Mouse (Mus musculus) ES-Bruce4 (cell line): ENCODE measurements around the gene Pmpcb. TPM values are rescaled to one million over a fixed set of nuclear protein-coding genes. Genes with fewer than 3 reads are reported as not detected.
A peak's percentile ranks its signal among the peaks of the same experiment; 100 is the strongest.
"Not testable (repeated sequence)": the region's sequence is repeated elsewhere in the genome, so short reads cannot be mapped to it uniquely, and the experiment has no call there.

ENCODE experiments used
- H3K27ac ChIP-seq: 2 replicates; pipeline ENCODE4 v1.5.1; 2012; ENCODE audit warnings: low read length, inconsistent platforms; ENCODE audit not compliant: insufficient read depth
- H3K27me3 ChIP-seq: 2 replicates; pipeline ENCODE4 v1.6.1; 2012; ENCODE audit warnings: mild to moderate bottlenecking, low read length, inconsistent platforms; ENCODE audit not compliant: control insufficient read depth, poor library complexity, insufficient read depth, severe bottlenecking
- H3K36me3 ChIP-seq: 2 replicates; pipeline ENCODE4 v1.6.1; 2012; ENCODE audit warnings: inconsistent platforms, mild to moderate bottlenecking, low read length, moderate library complexity; ENCODE audit not compliant: control insufficient read depth, poor library complexity, insufficient read depth, severe bottlenecking
- H3K4me1 ChIP-seq: one replicate; pipeline ENCODE4 v1.8.1; 2011; ENCODE audit warnings: low read length; ENCODE audit not compliant: control insufficient read depth, insufficient read depth
- H3K4me3 ChIP-seq: 2 replicates; pipeline ENCODE4 v1.5.1; 2011; ENCODE audit warnings: low read depth, mild to moderate bottlenecking, low read length
- H3K9ac ChIP-seq: 2 replicates; pipeline ENCODE4 v1.6.1; 2012; ENCODE audit warnings: low read depth, mild to moderate bottlenecking, inconsistent platforms; ENCODE audit not compliant: poor library complexity, severe bottlenecking
- H3K9me3 ChIP-seq: replicated peaks from 2 replicates; pipeline ENCODE4 v1.6.1; 2012; ENCODE audit warnings: mild to moderate bottlenecking, low read length, inconsistent platforms; ENCODE audit not compliant: control insufficient read depth, poor library complexity, insufficient read depth, severe bottlenecking
- CTCF ChIP-seq: IDR thresholded peaks from one replicate; pipeline ENCODE4 v1.8.1; 2011; ENCODE audit warnings: low read depth, low read length
- EP300 ChIP-seq: IDR thresholded peaks from 2 replicates; pipeline ENCODE4 v1.6.1; 2011; ENCODE audit warnings: low read depth, low read length; ENCODE audit not compliant: insufficient read depth
- POLR2A ChIP-seq: IDR thresholded peaks from one replicate; pipeline ENCODE4 v1.8.1; 2011; ENCODE audit warnings: low read length; ENCODE audit not compliant: insufficient read depth
- polyA plus RNA-seq: library from polyadenylated mRNA; stranded (reverse); fragments of >200 nt; gene quantifications from 2 replicates; pipeline ENCODE4 v1.2.4, GENCODE M21; 2011; ENCODE audit warnings: low read depth; ENCODE audit not compliant: missing spikeins, insufficient read depth, insufficient read length

Pmpcb gene
- 107 and 111 TPM in 2 replicates for polyA plus RNA-seq

- Histone ChIP-seq H3K9me3 (no peaks in the 10 kb centered on the region), H3K4me1 (peaks cover 2% of the 10 kb centered on the region), H3K36me3 (peaks cover 11% of the 10 kb centered on the region), H3K27me3 (no peaks in the 10 kb centered on the region), H3K27ac (peak within 1 kb of the TSS; percentile 81), H3K9ac (peak within 1 kb of the TSS; percentile 94), H3K4me3 (peak within 1 kb of the TSS; percentile 95)
- TF ChIP-seq POLR2A (no peak), CTCF (peak; percentile 88), EP300 (0 out of 2 replicates have a peak, but pooled peaks have one; percentile 4)
Observed at GRCm38 (mm10) chr5:21736956-21737585, at the start of gene Pmpcb. TSS of gene Pmpcb (plus strand) at chr5:21737141.

- Histone ChIP-seq H3K27ac (no peak overlapping the region), H3K27me3 (no peaks in the 10 kb centered on the region), H3K36me3 (no peaks in the 10 kb centered on the region), H3K4me1 (no peaks in the 10 kb centered on the region), H3K4me3 (no peak overlapping the region), H3K9me3 (no peaks in the 10 kb centered on the region), H3K9ac (no peak overlapping the region)
- TF ChIP-seq CTCF = no peak
- no peak for TF ChIP-seq POLR2A
- TF ChIP-seq EP300 = no peak
Observed at GRCm38 (mm10) chr5:21692230-21692629, 44.7 kb upstream of the Pmpcb start.

GRCm38 (mm10) chr5:21693372-21693870 is 43.5 kb upstream of the Pmpcb start:
- Histone ChIP-seq H3K36me3 (no peaks in the 10 kb centered on the region), H3K27ac (no peak overlapping the region), H3K9ac (no peak overlapping the region), H3K4me3 (no peak overlapping the region), H3K27me3 (no peaks in the 10 kb centered on the region), H3K9me3 (no peaks in the 10 kb centered on the region), H3K4me1 (no peaks in the 10 kb centered on the region)
- TF ChIP-seq EP300 = no peak
- no peak for TF ChIP-seq CTCF
- no peak for TF ChIP-seq POLR2A

GRCm38 (mm10) chr5:21694854-21695490 is 42.0 kb upstream of the Pmpcb start:
- Histone ChIP-seq H3K9me3 (no peaks in the 10 kb centered on the region), H3K27ac (no peak overlapping the region), H3K27me3 (no peaks in the 10 kb centered on the region), H3K36me3 (no peaks in the 10 kb centered on the region), H3K9ac (no peak overlapping the region), H3K4me1 (no peaks in the 10 kb centered on the region), H3K4me3 (no peak overlapping the region)
- TF ChIP-seq EP300 = no peak
- no peak for TF ChIP-seq CTCF
- TF ChIP-seq POLR2A = no peak

- not testable (repeated sequence) for H3K27me3 ChIP-seq, H3K9me3 ChIP-seq, H3K4me3 ChIP-seq, H3K36me3 ChIP-seq, H3K9ac ChIP-seq, H3K4me1 ChIP-seq, H3K27ac ChIP-seq
Observed at GRCm38 (mm10) chr5:21699555-21699954, 37.4 kb upstream of the Pmpcb start.

- Histone ChIP-seq H3K4me3 (peak overlapping the region; percentile 43), H3K9ac (peak overlapping the region; percentile 41), H3K36me3 (no peaks in the 10 kb centered on the region), H3K27me3 (no peaks in the 10 kb centered on the region), H3K9me3 (no peaks in the 10 kb centered on the region), H3K4me1 (no peaks in the 10 kb centered on the region), H3K27ac (no peak overlapping the region)
- TF ChIP-seq CTCF (no peak), EP300 (no peak), POLR2A (no peak)
Observed at GRCm38 (mm10) chr5:21700272-21700821, 36.6 kb upstream of the Pmpcb start.
